25 mouse cellular contexts compared by ENCODE assay signal in the genomic region with DNA sequence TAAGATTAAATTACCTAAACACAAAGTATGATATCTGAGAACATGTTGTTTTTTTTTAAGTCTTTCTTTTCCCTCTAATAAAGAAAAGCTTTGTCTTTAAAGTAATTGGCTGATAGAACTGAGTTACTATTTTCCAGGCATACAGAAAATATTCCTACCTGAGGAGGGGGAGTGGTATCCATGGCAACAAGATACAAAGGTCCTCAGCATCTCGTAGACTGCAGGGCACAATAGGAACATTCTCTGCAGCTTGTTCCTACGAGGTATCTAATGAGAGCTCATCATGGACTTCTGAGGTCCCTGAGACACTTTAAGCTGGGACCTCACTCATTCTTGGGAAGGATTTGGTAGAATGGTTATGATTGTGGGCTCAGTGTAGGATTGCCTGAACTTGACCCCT.
DNase-seq lines count a peak whose midpoint lies in the region; ATAC-seq and TF ChIP-seq lines count a peak whose summit lies in the region.
"Had no signal": no experiment of that assay in that cellular context is flagged by ENCODE, and none has a peak within 500 bp of the region (broad histone marks: within the 10 kb centered on the region; RNA-seq: fewer than 3 reads in every experiment).

No protein-coding gene starts in this region.

- H3K4me2 ChIP-seq in forebrain, embryonic 16.5 days (ENCODE audit: low read length), result no peak overlapping the region
- H3K4me2 ChIP-seq in midbrain, embryonic 11.5 days, result no peak overlapping the region
- no peak overlapping the region for H3K4me2 ChIP-seq in midbrain, embryonic 13.5 days (replicated peaks)
- H3K4me2 ChIP-seq in midbrain, postnatal 0 days (ENCODE audit: low read depth, low read length, poor library complexity, severe bottlenecking), result no peak overlapping the region
- H3K4me2 ChIP-seq: embryonic facial prominence, embryonic 13.5 days; heart, embryonic 11.5 days; hindbrain, embryonic 13.5 days had no signal

- no peaks in the 10 kb centered on the region for H3K9me3 ChIP-seq in forebrain, embryonic 16.5 days (ENCODE audit: control insufficient read depth, low read length)
- H3K9me3 ChIP-seq in forebrain, embryonic 10.5 days, result no peaks in the 10 kb centered on the region
- no peaks in the 10 kb centered on the region for H3K9me3 ChIP-seq in midbrain, embryonic 11.5 days (ENCODE audit: control insufficient read depth, low read length)
- H3K9me3 ChIP-seq in midbrain, embryonic 13.5 days, result no peaks in the 10 kb centered on the region
- no peaks in the 10 kb centered on the region for H3K9me3 ChIP-seq in midbrain, postnatal 0 days (ENCODE audit: low read length)
- H3K9me3 ChIP-seq: embryonic facial prominence, embryonic 10.5 days; embryonic facial prominence, embryonic 13.5 days; hindbrain, embryonic 13.5 days had no signal

- peak; percentile 36; the same call in 1 of the 2 replicates for ATAC-seq in forebrain, embryonic 16.5 days
- no peak for ATAC-seq in midbrain, embryonic 11.5 days (ENCODE audit: low FRiP score)
- no peak for ATAC-seq in midbrain, embryonic 13.5 days
- no peak for ATAC-seq in midbrain, postnatal 0 days (ENCODE audit: low FRiP score)
- ATAC-seq: CD4-positive, CD25-positive, alpha-beta regulatory T cell, adult 4 months; hindbrain, embryonic 16.5 days; inflammation-experienced regulatory T-cells, adult 6 months; intestine, embryonic 16.5 days had no signal

- H3K4me1 ChIP-seq in forebrain, embryonic 16.5 days (replicated peaks; ENCODE audit: control insufficient read depth, insufficient read depth, low read length), result no peaks in the 10 kb centered on the region
- H3K4me1 ChIP-seq in forebrain, embryonic 10.5 days, result 0 out of 2 replicates have a peak, but pooled peaks cover 4% of the 10 kb centered on the region
- H3K4me1 ChIP-seq in midbrain, embryonic 11.5 days (ENCODE audit: control insufficient read depth, insufficient read depth, low read length), result no peaks in the 10 kb centered on the region; the same call in 1 of the 2 replicates
- H3K4me1 ChIP-seq in midbrain, embryonic 13.5 days (replicated peaks), result no peaks in the 10 kb centered on the region; the same call in 1 of the 2 replicates
- no peaks in the 10 kb centered on the region for H3K4me1 ChIP-seq in midbrain, postnatal 0 days (ENCODE audit: insufficient read depth, low read length)
- H3K4me1 ChIP-seq: embryonic facial prominence, embryonic 13.5 days had no signal

- no peak for DNase-seq in forebrain, embryonic 10.5 days (ENCODE audit: extremely low spot score, low spot score)
- DNase-seq in midbrain, embryonic 11.5 days (ENCODE audit: low spot score, missing footprints), result peak; percentile 69
- peak; percentile 69 for DNase-seq in brain, embryonic 14.5 days (ENCODE audit: low read depth)
- DNase-seq in midbrain, postnatal 0 days (ENCODE audit: low spot score), result peak; percentile 32
- DNase-seq: adrenal gland, adult 2 months; adrenal gland, postnatal 14 days; cerebellum, adult 11-12 months; cerebellum, adult 8-10 months; cerebellum, postnatal 10 days; cerebellum, postnatal 36 days; embryo, embryonic 11 days; gastrocnemius, adult 2 months; gastrocnemius, postnatal 14 days; heart, adult 11 months had no signal

- no peaks in the 10 kb centered on the region for H3K36me3 ChIP-seq in forebrain, embryonic 16.5 days (ENCODE audit: control insufficient read depth, insufficient read depth)
- no peaks in the 10 kb centered on the region for H3K36me3 ChIP-seq in forebrain, embryonic 10.5 days (replicated peaks)
- H3K36me3 ChIP-seq in midbrain, embryonic 11.5 days (ENCODE audit: control insufficient read depth, insufficient read depth, low read length), result no peaks in the 10 kb centered on the region
- no peaks in the 10 kb centered on the region for H3K36me3 ChIP-seq in midbrain, embryonic 13.5 days
- no peaks in the 10 kb centered on the region for H3K36me3 ChIP-seq in midbrain, postnatal 0 days (ENCODE audit: insufficient read depth, low read length)
- H3K36me3 ChIP-seq: embryonic facial prominence, embryonic 10.5 days; embryonic facial prominence, embryonic 13.5 days; hindbrain, embryonic 13.5 days had no signal

- H3K4me3 ChIP-seq in forebrain, embryonic 16.5 days (replicated peaks; ENCODE audit: low read length), result no peak overlapping the region
- H3K4me3 ChIP-seq in forebrain, embryonic 10.5 days, result no peak overlapping the region
- no peak overlapping the region for H3K4me3 ChIP-seq in midbrain, embryonic 11.5 days (ENCODE audit: low read depth, low read length)
- no peak overlapping the region for H3K4me3 ChIP-seq in midbrain, embryonic 13.5 days (replicated peaks)
- H3K4me3 ChIP-seq in midbrain, postnatal 0 days (ENCODE audit: low read depth, low read length), result no peak overlapping the region
- H3K4me3 ChIP-seq: embryonic facial prominence, embryonic 10.5 days; embryonic facial prominence, embryonic 13.5 days; erythroblast, embryonic 14.5 days; gastrocnemius, adult 2 months; hindbrain, embryonic 13.5 days had no signal

- no peak overlapping the region for H3K9ac ChIP-seq in forebrain, embryonic 16.5 days (replicated peaks; ENCODE audit: low read depth, low read length)
- H3K9ac ChIP-seq in midbrain, embryonic 11.5 days (ENCODE audit: low read length), result no peak overlapping the region
- H3K9ac ChIP-seq in midbrain, embryonic 13.5 days (replicated peaks), result no peak overlapping the region
- H3K9ac ChIP-seq in midbrain, postnatal 0 days (replicated peaks; ENCODE audit: low read length, poor library complexity, severe bottlenecking), result no peak overlapping the region
- H3K9ac ChIP-seq: embryonic facial prominence, embryonic 13.5 days; hindbrain, embryonic 13.5 days had no signal

- no peak overlapping the region for H3K27ac ChIP-seq in forebrain, embryonic 16.5 days (ENCODE audit: low read length)
- H3K27ac ChIP-seq in forebrain, embryonic 10.5 days, result no peak overlapping the region
- H3K27ac ChIP-seq in midbrain, embryonic 11.5 days (ENCODE audit: low read depth, low read length), result no peak overlapping the region
- no peak overlapping the region for H3K27ac ChIP-seq in midbrain, embryonic 13.5 days
- no peak overlapping the region for H3K27ac ChIP-seq in midbrain, postnatal 0 days (ENCODE audit: low read depth, low read length)
- H3K27ac ChIP-seq: embryonic facial prominence, embryonic 10.5 days; embryonic facial prominence, embryonic 13.5 days; gastrocnemius, adult 2 months; hindbrain, embryonic 13.5 days had no signal

- no peak for TF ChIP-seq POLR2A in brain, embryonic 14.5 days (IDR thresholded peaks at IDR 0.05; ENCODE audit: borderline replicate concordance, extremely low read depth, insufficient read depth, insufficient read length, poor library complexity, severe bottlenecking)

- TF ChIP-seq CTCF in brain, embryonic 14.5 days (IDR thresholded peaks at IDR 0.05; ENCODE audit: borderline replicate concordance, extremely low read depth, insufficient read depth, insufficient read length), result no peak
- no peak for TF ChIP-seq CTCF in midbrain, postnatal 0 days (IDR thresholded peaks at IDR 0.05)

- H3K27me3 ChIP-seq in forebrain, embryonic 16.5 days (replicated peaks; ENCODE audit: control insufficient read depth, insufficient read depth, low read length), result no peaks in the 10 kb centered on the region
- H3K27me3 ChIP-seq in forebrain, embryonic 10.5 days (ENCODE audit: poor library complexity, severe bottlenecking), result no peaks in the 10 kb centered on the region
- H3K27me3 ChIP-seq in midbrain, embryonic 11.5 days (ENCODE audit: control insufficient read depth, insufficient read depth, low read length), result no peaks in the 10 kb centered on the region
- no peaks in the 10 kb centered on the region for H3K27me3 ChIP-seq in midbrain, embryonic 13.5 days
- H3K27me3 ChIP-seq in midbrain, postnatal 0 days (ENCODE audit: insufficient read depth, low read length), result no peaks in the 10 kb centered on the region
- H3K27me3 ChIP-seq: embryonic facial prominence, embryonic 13.5 days; hindbrain, embryonic 13.5 days had no signal

- 8% methylated on average over 2 of the region's 2 CpGs for WGBS in forebrain, embryonic 16.5 days
- 43% methylated on average over 2 of the region's 2 CpGs for WGBS in forebrain, embryonic 10.5 days
- WGBS in midbrain, embryonic 11.5 days, result 24% methylated on average over 2 of the region's 2 CpGs
- 14% methylated on average over 2 of the region's 2 CpGs for WGBS in midbrain, embryonic 13.5 days
- 5% methylated on average over 2 of the region's 2 CpGs for WGBS in midbrain, postnatal 0 days
